Mouse (Mus musculus) embryo, embryonic 11.5 days (tissue): ENCODE results near the gene Nt5c3b.
A peak's percentile ranks its signal among the peaks of the same experiment; 100 is the strongest.

ENCODE experiments used
- DNase-seq: peaks from one replicate; pipeline ENCODE4 v3.0.0-alpha.2; 2012; ENCODE audit warnings: low read depth, low spot score

The Nt5c3b gene

GRCm38 (mm10) chr11:100399727-100400538, 41.7 kb downstream of the Nt5c3b start:
- no peak for DNase-seq

- no peak for DNase-seq
Measured at GRCm38 (mm10) chr11:100399320-100399719, 42.3 kb downstream of the Nt5c3b start.

GRCm38 (mm10) chr11:100398517-100398916, 43.1 kb downstream of the Nt5c3b start:
- DNase-seq: no peak

- peak; percentile 98 for DNase-seq
Measured at GRCm38 (mm10) chr11:100397600-100398389, 43.8 kb downstream of the Nt5c3b start, which contains the start of gene Jup. TSS of gene Jup (minus strand) at chr11:100397763.

- DNase-seq: no peak
Measured at GRCm38 (mm10) chr11:100396886-100397599, 44.6 kb downstream of the Nt5c3b start.

- no peak for DNase-seq
Measured at GRCm38 (mm10) chr11:100395861-100396631, 45.6 kb downstream of the Nt5c3b start.

GRCm38 (mm10) chr11:100395200-100395599, 46.4 kb downstream of the Nt5c3b start:
- DNase-seq: no peak

- DNase-seq: no peak
Measured at GRCm38 (mm10) chr11:100394353-100395074, 47.1 kb downstream of the Nt5c3b start.

GRCm38 (mm10) chr11:100393733-100394132, 47.9 kb downstream of the Nt5c3b start:
- no peak for DNase-seq

- DNase-seq: no peak
Measured at GRCm38 (mm10) chr11:100392958-100393357, 48.6 kb downstream of the Nt5c3b start.

- DNase-seq: no peak
Measured at GRCm38 (mm10) chr11:100391884-100392345, 49.7 kb downstream of the Nt5c3b start.

- no peak for DNase-seq
Measured at GRCm38 (mm10) chr11:100391081-100391883, 50.3 kb downstream of the Nt5c3b start.

- DNase-seq: no peak
Measured at GRCm38 (mm10) chr11:100389931-100390445, 51.6 kb downstream of the Nt5c3b start.

- no peak for DNase-seq
Measured at GRCm38 (mm10) chr11:100388588-100388987, 53.0 kb downstream of the Nt5c3b start.

GRCm38 (mm10) chr11:100387589-100388375, 53.8 kb downstream of the Nt5c3b start:
- no peak for DNase-seq

- DNase-seq: no peak
Measured at GRCm38 (mm10) chr11:100387111-100387510, 54.5 kb downstream of the Nt5c3b start.

GRCm38 (mm10) chr11:100386586-100386985, 55.0 kb downstream of the Nt5c3b start:
- no peak for DNase-seq

GRCm38 (mm10) chr11:100385016-100385415, 56.6 kb downstream of the Nt5c3b start:
- no peak for DNase-seq

GRCm38 (mm10) chr11:100382682-100383081, 58.9 kb downstream of the Nt5c3b start:
- no peak for DNase-seq
